Mouse (Mus musculus) midbrain, postnatal 0 days (tissue): ENCODE results near the gene Asrgl1. TPM values are rescaled to one million over a fixed set of nuclear protein-coding genes. Genes with fewer than 3 reads are reported as not detected.

Source experiments
- ATAC-seq: fragments of 200-750 bp; cut with Nextera tagmentation; 2 replicates; pipeline ENCODE4 v1.8.0; 2017; ENCODE audit warnings: moderate number of reproducible peaks, mild to moderate bottlenecking, moderate TSS enrichment, moderate library complexity; ENCODE audit not compliant: low FRiP score
- DNase-seq: peaks from one replicate; pipeline ENCODE4 v3.0.0-alpha.2; 2015; ENCODE audit warnings: low spot score
- H3K27ac ChIP-seq: fragments of 300-500 bp; sonication (generic); 2 replicates; pipeline ENCODE4 v1.5.1; 2014; ENCODE audit warnings: low read depth, mild to moderate bottlenecking, low read length, mixed read lengths
- H3K27me3 ChIP-seq: fragments of 300-500 bp; sonication (generic); 2 replicates; pipeline ENCODE4 v1.6.1; 2014; ENCODE audit warnings: low read length, control low read depth, mixed read lengths; ENCODE audit not compliant: insufficient read depth
- H3K36me3 ChIP-seq: fragments of 300-500 bp; sonication (generic); 2 replicates; pipeline ENCODE4 v1.6.1; 2014; ENCODE audit warnings: low read length, control low read depth, mixed read lengths; ENCODE audit not compliant: insufficient read depth
- H3K4me1 ChIP-seq: fragments of 300-500 bp; sonication (generic); 2 replicates; pipeline ENCODE4 v1.6.1; 2014; ENCODE audit warnings: mild to moderate bottlenecking, control low read depth, antibody characterized with exemption, low read length, mixed read lengths; ENCODE audit not compliant: insufficient read depth
- H3K4me2 ChIP-seq: fragments of 300-500 bp; sonication (generic); 2 replicates; pipeline ENCODE4 v1.6.1; 2014; ENCODE audit warnings: low read depth, mild to moderate bottlenecking, low read length, mixed read lengths; ENCODE audit not compliant: poor library complexity, severe bottlenecking
- H3K4me3 ChIP-seq: fragments of 300-500 bp; sonication (generic); 2 replicates; pipeline ENCODE4 v1.5.1; 2014; ENCODE audit warnings: low read depth, mild to moderate bottlenecking, low read length, moderate library complexity
- H3K9ac ChIP-seq: fragments of 300-500 bp; sonication (generic); replicated peaks from 2 replicates; pipeline ENCODE4 v1.6.1; 2014; ENCODE audit warnings: mild to moderate bottlenecking, low read length, moderate library complexity, mixed read lengths; ENCODE audit not compliant: poor library complexity, severe bottlenecking
- H3K9me3 ChIP-seq: fragments of 300-500 bp; sonication (generic); 2 replicates; pipeline ENCODE4 v1.6.1; 2016; ENCODE audit warnings: low read length, control low read depth
- CTCF ChIP-seq: IDR thresholded peaks from 2 replicates; pipeline ENCODE4 v1.5.1; 2016; ENCODE audit warnings: antibody characterized with exemption, mild to moderate bottlenecking
- WGBS: fragments of 180-500 bp; shearing (Covaris S2); extraction: QIAGEN DNeasy Blood & Tissue Kit; methylation state at CpG from one replicate; pipeline ENCODE4 v1.1.7; 2014; 5-methylcytosine and 5-hydroxymethylcytosine counted together
- polyA plus RNA-seq: library from polyadenylated mRNA; unstranded; fragments of >200 nt; fragmentation: Nextera tagmentation; extraction: Ambion mirVana; gene quantifications from 2 replicates; pipeline ENCODE4 v1.2.1, GENCODE M21; 2015
- total RNA-seq: library from RNA; depleted of rRNA; stranded (reverse); fragments of >200 nt; gene quantifications from 2 replicates; pipeline ENCODE4 v1.2.3, GENCODE M21; 2014

Gene Asrgl1
- total and polyA plus RNA-seq, 2 experiments from 2014 or later, result 33.4 to 45.4 TPM

- TF ChIP-seq CTCF, result no peak
These were observed 15.6 kb downstream of the Asrgl1 start for GRCm38 (mm10) chr19:9119655-9120425.

DNA sequence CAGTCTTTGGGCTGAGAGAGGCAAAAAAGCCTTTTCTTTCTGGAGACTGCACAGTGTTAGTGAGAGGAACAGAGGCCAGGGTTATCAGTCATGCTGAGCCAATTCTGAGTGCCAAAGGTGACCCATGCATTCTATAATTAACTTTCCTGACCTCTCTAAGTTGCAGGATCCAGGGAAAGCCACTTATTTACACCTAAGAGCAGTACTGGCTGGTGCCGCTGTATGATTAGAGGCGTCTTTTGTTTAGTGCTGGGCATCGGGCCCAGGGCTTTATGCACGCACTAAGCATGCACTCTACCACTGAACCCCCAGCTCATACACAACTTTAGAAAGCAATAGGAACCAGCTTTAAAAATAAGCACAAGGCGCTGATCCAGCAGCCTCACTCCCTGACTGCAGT lies 18.2 kb downstream of the Asrgl1 start:
- Histone ChIP-seq H3K4me3 (no peak overlapping the region), H3K36me3 (peaks cover 23% of the 10 kb centered on the region), H3K27ac (no peak overlapping the region), H3K27me3 (no peaks in the 10 kb centered on the region), H3K9me3 (no peaks in the 10 kb centered on the region), H3K4me2 (no peak overlapping the region), H3K4me1 (no peaks in the 10 kb centered on the region), H3K9ac (no peak overlapping the region)
- no peak for DNase-seq
- ATAC-seq, result no peak
- 65% methylated on average over 5 of the region's 5 CpGs for WGBS
- no peak for TF ChIP-seq CTCF

More at GRCm38 (mm10) chr19:9119655-9120425, 15.6 kb downstream of the Asrgl1 start:
- WGBS, result 87% methylated on average over 3 of the region's 3 CpGs
- Histone ChIP-seq H3K27me3 (no peaks in the 10 kb centered on the region), H3K27ac (no peak overlapping the region), H3K4me1 (no peaks in the 10 kb centered on the region), H3K9ac (no peak overlapping the region), H3K4me3 (no peak overlapping the region), H3K4me2 (no peak overlapping the region), H3K36me3 (peaks cover 12% of the 10 kb centered on the region), H3K9me3 (no peaks in the 10 kb centered on the region)
- ATAC-seq, result no peak
- no peak for DNase-seq

GRCm38 (mm10) chr19:9116268-9116667 lies 19.2 kb downstream of the Asrgl1 start:
- Histone ChIP-seq H3K9me3 (no peaks in the 10 kb centered on the region), H3K4me2 (no peak overlapping the region), H3K27me3 (no peaks in the 10 kb centered on the region), H3K4me1 (no peaks in the 10 kb centered on the region), H3K27ac (no peak overlapping the region), H3K36me3 (peaks cover 23% of the 10 kb centered on the region), H3K4me3 (no peak overlapping the region), H3K9ac (no peak overlapping the region)
- TF ChIP-seq CTCF, result no peak
- ATAC-seq (no peak), DNase-seq (no peak)
- WGBS, result 80% methylated on average over 4 of the region's 4 CpGs

DNA sequence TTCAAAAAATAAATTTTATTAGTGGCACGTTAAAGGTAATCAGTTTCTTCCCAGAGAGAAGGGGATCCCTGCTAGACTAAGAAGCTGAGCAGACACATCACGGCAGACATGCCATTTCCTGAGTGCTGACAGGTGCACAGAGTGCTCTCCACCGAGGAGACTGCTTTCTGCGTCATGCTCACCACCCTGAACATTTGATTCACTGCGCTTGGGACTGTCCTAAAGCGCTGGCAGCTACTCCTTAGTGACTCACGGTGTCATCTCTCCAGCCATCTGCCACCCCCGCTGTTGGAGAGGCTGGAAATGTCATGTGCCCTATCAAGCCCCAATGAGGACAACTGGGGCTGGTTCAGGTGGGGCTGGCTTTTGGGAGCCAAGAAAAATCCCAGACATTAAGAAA lies 23.4 kb downstream of the Asrgl1 start:
- H3K4me1 ChIP-seq, result no peaks in the 10 kb centered on the region
- no peak for TF ChIP-seq CTCF
- ATAC-seq (no peak), DNase-seq (no peak)
- no peak overlapping the region for H3K4me2 ChIP-seq
- no peak overlapping the region for H3K9ac ChIP-seq
- H3K27ac ChIP-seq, result no peak overlapping the region
- no peaks in the 10 kb centered on the region for H3K27me3 ChIP-seq
- WGBS, result 74% methylated on average over 8 of the region's 8 CpGs
- no peaks in the 10 kb centered on the region for H3K9me3 ChIP-seq
- peaks cover 20% of the 10 kb centered on the region for H3K36me3 ChIP-seq
- no peak overlapping the region for H3K4me3 ChIP-seq

DNA sequence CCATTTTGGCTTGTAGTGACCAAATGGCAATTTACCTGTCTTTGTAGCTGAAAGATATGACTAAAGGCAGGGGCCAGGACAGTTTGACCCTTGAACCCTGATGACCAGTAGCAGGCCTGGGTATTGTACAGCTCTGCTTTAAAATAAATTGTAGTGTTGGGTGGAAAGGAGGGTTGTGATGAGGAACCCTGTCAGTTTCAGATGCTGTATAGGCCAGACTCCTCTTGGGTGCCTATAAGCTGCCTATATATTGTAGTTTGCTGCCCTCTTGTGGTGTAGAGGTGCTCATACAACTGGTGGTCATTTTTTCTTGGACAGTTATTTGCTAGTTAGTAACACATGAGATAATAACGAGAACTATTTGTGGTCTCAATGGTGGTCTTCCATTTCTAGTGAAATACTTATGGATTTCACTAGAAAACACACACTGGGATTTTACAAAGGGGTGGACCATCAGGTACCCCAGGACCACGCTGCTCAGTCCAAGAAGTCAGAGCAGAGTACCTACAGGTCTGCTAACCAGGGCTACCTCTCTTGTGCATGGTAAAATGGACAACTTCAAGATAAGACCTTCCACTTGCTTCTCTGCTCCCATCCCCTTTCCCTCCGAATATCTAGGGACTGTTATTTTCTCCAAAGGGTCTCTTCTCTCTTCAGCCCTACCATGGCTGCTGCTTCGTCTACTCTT lies 25.1 kb downstream of the Asrgl1 start:
- ATAC-seq (peak; percentile 86), DNase-seq (peak; percentile 92)
- Histone ChIP-seq H3K9ac (no peak overlapping the region), H3K27ac (no peak overlapping the region), H3K4me1 (no peaks in the 10 kb centered on the region), H3K4me3 (no peak overlapping the region), H3K4me2 (no peak overlapping the region), H3K36me3 (peaks cover 13% of the 10 kb centered on the region), H3K27me3 (no peaks in the 10 kb centered on the region), H3K9me3 (no peaks in the 10 kb centered on the region)
- WGBS, result 56% methylated on average over 4 of the region's 4 CpGs
- TF ChIP-seq CTCF, result peak; percentile 91

DNA sequence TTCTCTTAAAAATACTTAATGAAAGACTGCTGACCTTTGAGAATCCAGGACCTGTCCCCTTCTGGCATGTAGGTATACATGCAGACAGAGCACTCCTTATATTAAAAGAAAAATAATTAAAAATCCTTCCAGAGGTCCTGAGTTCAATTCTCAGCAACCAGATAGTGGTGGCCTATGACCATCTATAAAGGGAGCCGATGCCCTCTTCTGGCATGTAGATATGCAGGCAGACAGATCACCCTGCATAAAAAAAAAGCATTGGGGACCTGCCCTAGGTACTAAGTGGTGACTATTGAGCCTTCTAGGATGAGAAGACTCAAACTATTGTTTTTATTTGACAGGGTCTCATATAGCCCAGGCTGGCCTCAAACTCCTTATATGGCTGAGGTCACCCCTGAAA lies 26.9 kb downstream of the Asrgl1 start:
- no peak overlapping the region for H3K27ac ChIP-seq
- no peaks in the 10 kb centered on the region for H3K27me3 ChIP-seq
- no peak overlapping the region for H3K9ac ChIP-seq
- WGBS, result 92% methylated on average over 1 of the region's 1 CpGs
- H3K4me2 ChIP-seq, result no peak overlapping the region
- ATAC-seq (no peak), DNase-seq (no peak)
- H3K9me3 ChIP-seq, result no peaks in the 10 kb centered on the region
- no peak for TF ChIP-seq CTCF
- H3K4me1 ChIP-seq, result no peaks in the 10 kb centered on the region
- H3K36me3 ChIP-seq, result peaks cover 8% of the 10 kb centered on the region
- no peak overlapping the region for H3K4me3 ChIP-seq
